Mouse (Mus musculus) splenic B cell, adult 2 months (primary cell): ENCODE results near the gene Tmcc2.
A peak's percentile ranks its signal among the peaks of the same experiment; 100 is the strongest.

Experiments used
- DNase-seq: peaks from one replicate; pipeline ENCODE4 v3.0.0-alpha.2; 2011; ENCODE audit warnings: low read depth, low spot score
- H3K27me3 ChIP-seq: 2 replicates; pipeline ENCODE4 v1.6.1; 2012; ENCODE audit warnings: mild to moderate bottlenecking, low read length, moderate library complexity, mixed read lengths; ENCODE audit not compliant: control insufficient read depth, poor library complexity, insufficient read depth, severe bottlenecking
- H3K36me3 ChIP-seq: 2 replicates; pipeline ENCODE4 v1.6.1; 2012; ENCODE audit warnings: mild to moderate bottlenecking, low read length, moderate library complexity, mixed read lengths; ENCODE audit not compliant: control insufficient read depth, poor library complexity, insufficient read depth, severe bottlenecking

The Tmcc2 gene

DNA sequence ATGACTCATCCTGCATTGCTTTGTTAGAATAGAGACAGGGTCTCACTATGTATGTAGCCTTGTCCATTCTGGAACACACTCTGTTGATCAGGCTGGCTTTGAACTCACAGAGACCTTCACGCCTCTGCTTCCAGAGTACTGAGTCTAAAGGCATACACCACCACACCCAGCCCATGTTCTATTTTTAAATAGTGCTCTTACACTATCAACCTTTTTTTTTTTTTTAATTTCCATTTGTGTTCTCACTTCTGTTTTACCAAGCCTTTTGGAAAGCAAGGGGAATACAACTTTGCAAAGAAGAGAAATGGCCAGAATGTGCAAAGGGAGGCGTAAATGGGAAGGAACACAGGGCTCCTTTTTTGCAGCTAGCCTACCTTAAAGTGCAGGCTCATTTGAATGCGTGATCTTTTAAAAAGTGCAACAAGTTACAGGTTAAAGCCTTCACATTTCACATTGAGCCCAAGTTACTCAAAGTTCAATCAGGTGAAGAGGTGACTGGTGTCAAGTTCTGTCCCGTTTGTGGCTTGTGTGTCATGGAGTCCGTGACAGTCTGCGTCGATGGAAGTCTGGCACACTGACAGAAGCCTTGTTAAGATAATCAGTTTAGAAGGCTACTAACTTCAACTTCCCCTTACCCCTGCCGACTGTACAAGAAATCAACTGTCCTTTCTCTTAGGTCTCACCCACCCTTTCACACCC, 25.3 kb upstream of the Tmcc2 start:
- DNase-seq: peak; percentile 48
- no peaks in the 10 kb centered on the region for H3K27me3 ChIP-seq
- no peaks in the 10 kb centered on the region for H3K36me3 ChIP-seq

GRCm38 (mm10) chr1:132410657-132411056, 19.6 kb upstream of the Tmcc2 start:
- no peak for DNase-seq
- H3K36me3 ChIP-seq: no peaks in the 10 kb centered on the region

GRCm38 (mm10) chr1:132401843-132402242, 10.8 kb upstream of the Tmcc2 start:
- DNase-seq: no peak
- Histone ChIP-seq H3K36me3 (no peaks in the 10 kb centered on the region), H3K27me3 (no peaks in the 10 kb centered on the region)

More at GRCm38 (mm10) chr1:132410657-132411056, 19.6 kb upstream of the Tmcc2 start:
- no peaks in the 10 kb centered on the region for H3K27me3 ChIP-seq

GRCm38 (mm10) chr1:132400538-132400937, 9.5 kb upstream of the Tmcc2 start:
- no peaks in the 10 kb centered on the region for H3K27me3 ChIP-seq
- DNase-seq: no peak
- H3K36me3 ChIP-seq: no peaks in the 10 kb centered on the region

GRCm38 (mm10) chr1:132396705-132397104, 5.6 kb upstream of the Tmcc2 start:
- no peak for DNase-seq
- no peaks in the 10 kb centered on the region for H3K36me3 ChIP-seq
- H3K27me3 ChIP-seq: no peaks in the 10 kb centered on the region

GRCm38 (mm10) chr1:132392872-132393271, 1.8 kb upstream of the Tmcc2 start:
- 0 out of 2 replicates have a peak, but pooled peaks cover 2% of the 10 kb centered on the region for H3K27me3 ChIP-seq
- H3K36me3 ChIP-seq: no peaks in the 10 kb centered on the region
- DNase-seq: no peak

DNA sequence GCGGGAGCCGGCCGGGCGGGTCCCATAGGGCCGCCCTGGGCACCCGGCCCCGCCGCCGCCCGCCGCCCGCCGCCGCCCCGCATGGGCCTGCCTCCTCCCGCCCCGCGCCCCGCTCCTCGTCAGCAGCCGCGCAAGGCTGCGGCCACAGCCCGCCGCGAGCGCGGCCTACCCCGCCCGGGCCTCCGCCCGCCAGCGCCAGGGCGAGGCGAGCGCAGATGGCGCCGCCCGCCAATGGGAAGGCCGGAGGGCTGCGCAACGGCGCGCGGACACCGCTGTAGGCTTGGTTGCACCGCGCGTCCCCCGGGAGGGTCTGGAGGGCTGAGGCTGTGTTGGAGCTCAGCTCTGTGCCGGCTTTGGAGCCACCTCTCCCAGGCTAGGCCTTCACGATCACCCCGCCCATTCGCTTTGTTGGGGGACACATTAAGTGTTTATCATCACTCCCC, 520 bp upstream of the Tmcc2 start:
- 0 out of 2 replicates have a peak, but pooled peaks cover 2% of the 10 kb centered on the region for H3K27me3 ChIP-seq
- peak; percentile 27 for DNase-seq
- no peaks in the 10 kb centered on the region for H3K36me3 ChIP-seq

DNA sequence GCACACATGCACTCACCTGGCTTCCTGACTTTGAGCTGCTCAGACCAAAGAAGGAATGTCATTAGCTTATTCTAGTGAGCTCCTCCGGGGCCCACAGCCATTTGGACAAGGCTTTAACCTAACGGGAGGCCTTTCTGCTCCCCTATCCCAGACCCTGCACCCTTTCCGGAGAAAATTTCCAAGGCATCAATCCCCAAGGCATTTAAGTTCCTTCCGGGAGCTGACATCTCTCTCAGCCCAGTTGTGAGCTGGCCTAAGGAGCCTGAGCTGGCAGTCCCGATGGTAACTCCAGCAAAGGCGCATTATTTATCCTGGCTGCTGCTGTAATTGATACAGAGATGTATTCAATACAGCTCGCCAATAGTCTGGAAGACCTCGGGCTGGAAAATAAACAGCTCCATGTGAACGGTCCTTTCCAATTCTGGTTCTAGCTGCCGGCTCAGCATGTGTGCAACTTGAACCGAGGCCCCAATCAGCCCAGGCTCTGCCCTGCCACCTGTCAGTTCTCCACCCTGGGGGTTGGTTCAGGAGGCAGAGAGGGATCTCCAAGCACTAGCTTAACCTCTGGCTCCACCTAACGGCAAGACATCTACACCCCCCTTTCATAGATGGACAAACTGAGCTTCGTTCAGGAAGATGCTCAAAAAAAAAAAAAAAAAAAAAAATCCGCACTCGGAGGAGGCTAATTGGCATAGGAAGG, 1.0 kb downstream of the Tmcc2 start:
- H3K36me3 ChIP-seq: no peaks in the 10 kb centered on the region
- 0 out of 2 replicates have a peak, but pooled peaks cover 2% of the 10 kb centered on the region for H3K27me3 ChIP-seq
- peak; percentile 75 for DNase-seq

DNA sequence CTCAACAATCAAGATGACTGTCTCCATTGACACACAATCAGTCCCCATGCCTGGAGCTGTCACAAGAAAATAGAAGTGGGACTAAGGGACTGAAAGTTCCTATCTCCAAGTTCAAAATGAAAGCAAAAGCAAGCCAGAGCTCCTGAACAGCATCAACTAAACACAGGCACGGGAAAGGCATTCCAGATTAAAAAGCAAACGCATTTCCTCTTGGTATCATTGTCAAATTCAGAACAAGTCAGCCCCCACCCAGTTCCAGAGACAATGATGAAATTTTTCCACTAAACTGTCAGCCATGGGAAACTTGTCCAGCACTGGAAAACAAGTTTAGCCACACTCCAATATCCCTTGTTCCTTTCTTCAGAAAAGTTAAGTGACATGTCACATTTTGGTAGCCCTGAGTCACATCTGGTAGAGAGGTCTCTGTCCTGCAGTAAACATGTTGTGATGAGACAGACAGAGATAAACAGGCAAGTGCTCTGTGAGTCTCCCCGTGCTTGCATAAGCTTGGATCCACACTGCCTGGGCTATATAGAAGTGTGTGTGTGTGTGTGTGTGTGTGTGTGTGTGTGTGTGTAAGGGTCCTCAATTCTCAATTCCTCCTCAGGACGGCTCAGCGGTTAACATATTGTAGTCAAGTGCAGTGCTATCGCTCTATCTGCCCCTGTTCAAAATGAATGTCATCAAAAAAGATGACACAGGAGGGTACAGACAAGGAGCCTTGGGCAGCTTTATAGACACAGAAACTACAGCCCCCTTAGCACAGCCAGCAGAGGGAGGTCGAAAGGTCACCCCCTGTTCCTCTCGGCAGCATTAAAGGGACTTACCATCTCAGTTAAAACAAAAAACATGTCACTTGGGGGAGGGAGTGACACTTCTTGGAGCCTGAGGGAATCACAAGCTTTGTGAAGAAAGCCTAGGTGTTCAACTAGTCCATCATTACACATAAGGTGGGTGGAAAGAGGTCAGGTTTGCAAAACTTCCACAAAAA, 2.0 kb downstream of the Tmcc2 start:
- no peaks in the 10 kb centered on the region for H3K36me3 ChIP-seq

DNA sequence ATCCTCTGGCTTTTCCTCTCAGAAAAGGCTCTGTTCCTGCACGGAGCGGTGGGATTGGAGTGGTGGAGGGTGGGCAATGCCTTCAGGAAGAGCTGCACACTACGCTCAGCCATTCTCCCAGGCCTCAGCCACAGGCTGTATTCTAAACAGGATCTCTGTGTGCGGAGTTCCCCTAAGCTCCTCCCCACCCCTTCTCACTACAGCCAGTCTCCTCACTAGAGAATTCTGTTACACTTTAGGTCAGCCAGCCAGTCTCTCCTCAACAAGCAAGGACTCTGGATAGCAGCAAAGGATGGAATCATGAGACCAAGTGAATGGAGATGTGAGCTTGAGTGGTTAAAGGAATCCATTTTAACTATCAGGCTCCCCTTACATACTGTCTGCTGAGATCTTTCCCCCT, 3.1 kb downstream of the Tmcc2 start:
- Histone ChIP-seq H3K27me3 (0 out of 2 replicates have a peak, but pooled peaks cover 2% of the 10 kb centered on the region), H3K36me3 (no peaks in the 10 kb centered on the region)
- DNase-seq: no peak

More for the DNA sequence above, 2.0 kb downstream of the Tmcc2 start:
- no peak for DNase-seq
- 0 out of 2 replicates have a peak, but pooled peaks cover 2% of the 10 kb centered on the region for H3K27me3 ChIP-seq

DNA sequence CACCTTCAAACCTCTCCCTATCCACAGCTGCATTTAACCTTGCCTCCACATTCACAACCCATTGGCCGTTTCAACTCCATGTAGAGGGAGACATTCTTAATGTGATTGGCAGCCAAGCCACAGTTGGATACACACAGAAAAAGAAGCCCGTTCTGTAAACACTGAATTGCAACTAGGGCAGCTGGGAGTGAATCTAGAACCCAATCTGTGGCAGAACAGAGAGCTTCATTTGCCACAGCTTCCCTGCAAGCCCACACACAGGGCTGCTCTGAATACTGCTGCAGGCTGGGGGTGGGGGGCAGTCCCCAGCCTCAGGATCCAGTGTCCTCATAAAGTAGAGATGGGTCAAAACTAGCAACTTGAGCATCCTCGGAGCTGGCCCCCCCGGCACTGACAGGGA, 4.8 kb downstream of the Tmcc2 start:
- Histone ChIP-seq H3K27me3 (no peaks in the 10 kb centered on the region), H3K36me3 (no peaks in the 10 kb centered on the region)
- no peak for DNase-seq

GRCm38 (mm10) chr1:132385711-132386110, 5.4 kb downstream of the Tmcc2 start:
- DNase-seq: no peak
- Histone ChIP-seq H3K36me3 (no peaks in the 10 kb centered on the region), H3K27me3 (no peaks in the 10 kb centered on the region)

- no peak for DNase-seq
- Histone ChIP-seq H3K36me3 (no peaks in the 10 kb centered on the region), H3K27me3 (no peaks in the 10 kb centered on the region)
These were observed 5.8 kb downstream of the Tmcc2 start for GRCm38 (mm10) chr1:132385266-132385665.

GRCm38 (mm10) chr1:132384001-132384554, 7.0 kb downstream of the Tmcc2 start:
- Histone ChIP-seq H3K36me3 (no peaks in the 10 kb centered on the region), H3K27me3 (no peaks in the 10 kb centered on the region)
- no peak for DNase-seq
